Mouse (Mus musculus) hindbrain, embryonic 15.5 days (tissue): ENCODE measurements at regions not wholly inside any gene's neighbourhood (a gene's known extent, or its start where the extent isn't known, plus 50 kb on each side); places are given as distances from the start of the nearest gene placed in this dataset.
A peak's percentile ranks its signal among the peaks of the same experiment; 100 is the strongest.

Experiments
- ATAC-seq: fragments of 200-750 bp; cut with Nextera tagmentation; 2 replicates; pipeline ENCODE4 v1.8.0; 2017; ENCODE audit warnings: low read depth, moderate number of reproducible peaks, moderate TSS enrichment; ENCODE audit not compliant: low FRiP score
- H3K27ac ChIP-seq: fragments of 300-500 bp; sonication (generic); replicated peaks from 2 replicates; pipeline ENCODE4 v1.5.1; 2015; ENCODE audit warnings: mild to moderate bottlenecking, inconsistent platforms
- H3K27me3 ChIP-seq: fragments of 300-500 bp; sonication (generic); 2 replicates; pipeline ENCODE4 v1.6.1; 2015; ENCODE audit warnings: control low read depth, inconsistent platforms
- H3K36me3 ChIP-seq: fragments of 300-500 bp; sonication (generic); 2 replicates; pipeline ENCODE4 v1.6.1; 2015; ENCODE audit warnings: control low read depth, inconsistent platforms
- H3K4me1 ChIP-seq: fragments of 300-500 bp; sonication (generic); replicated peaks from 2 replicates; pipeline ENCODE4 v1.6.1; 2015; ENCODE audit warnings: control low read depth, inconsistent platforms
- H3K4me2 ChIP-seq: fragments of 300-500 bp; sonication (generic); 2 replicates; pipeline ENCODE4 v1.6.1; 2015; ENCODE audit warnings: moderate library complexity, mild to moderate bottlenecking, inconsistent platforms
- H3K4me3 ChIP-seq: fragments of 300-500 bp; sonication (generic); 2 replicates; pipeline ENCODE4 v1.5.1; 2015; ENCODE audit warnings: mild to moderate bottlenecking, inconsistent platforms
- H3K9ac ChIP-seq: fragments of 300-500 bp; sonication (generic); 2 replicates; pipeline ENCODE4 v1.6.1; 2015; ENCODE audit warnings: inconsistent platforms
- H3K9me3 ChIP-seq: fragments of 300-500 bp; sonication (generic); 2 replicates; pipeline ENCODE4 v1.6.1; 2016; ENCODE audit warnings: control low read depth, inconsistent platforms
- WGBS: fragments of 180-500 bp; shearing (Covaris S2); methylation state at CpG from one replicate; pipeline ENCODE4 v1.1.7; 2015; 5-methylcytosine and 5-hydroxymethylcytosine counted together

DNA sequence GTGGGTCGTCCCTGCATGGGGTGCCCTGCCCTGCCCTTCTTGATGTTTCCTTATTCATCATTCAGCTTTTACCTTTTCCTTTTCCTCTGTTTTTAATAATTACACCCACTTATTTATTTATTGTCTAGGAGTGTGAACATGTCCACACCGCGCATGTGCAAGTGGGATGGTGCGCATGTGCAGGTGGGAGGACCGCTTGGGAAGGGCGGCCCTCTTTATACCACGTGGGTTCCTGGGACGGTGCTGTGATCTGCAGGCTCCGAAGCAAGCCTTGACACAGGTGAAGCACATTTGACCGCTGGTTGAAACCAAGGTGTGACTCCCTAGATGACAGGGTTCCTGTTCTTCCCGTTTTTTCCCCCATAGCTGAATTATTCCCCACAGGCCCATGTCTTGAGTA, 60.0 kb downstream of the Syf2 start:
- no peaks in the 10 kb centered on the region for H3K36me3 ChIP-seq
- 90% methylated on average over 11 of the region's 11 CpGs for WGBS
- peaks cover 11% of the 10 kb centered on the region; the same call in 1 of the 2 replicates for H3K4me1 ChIP-seq
- H3K9ac ChIP-seq, result no peak overlapping the region
- H3K27me3 ChIP-seq, result no peaks in the 10 kb centered on the region
- H3K4me3 ChIP-seq, result no peak overlapping the region
- no peak overlapping the region for H3K27ac ChIP-seq
- no peaks in the 10 kb centered on the region for H3K9me3 ChIP-seq
- no peak for ATAC-seq
- H3K4me2 ChIP-seq, result no peak overlapping the region

DNA sequence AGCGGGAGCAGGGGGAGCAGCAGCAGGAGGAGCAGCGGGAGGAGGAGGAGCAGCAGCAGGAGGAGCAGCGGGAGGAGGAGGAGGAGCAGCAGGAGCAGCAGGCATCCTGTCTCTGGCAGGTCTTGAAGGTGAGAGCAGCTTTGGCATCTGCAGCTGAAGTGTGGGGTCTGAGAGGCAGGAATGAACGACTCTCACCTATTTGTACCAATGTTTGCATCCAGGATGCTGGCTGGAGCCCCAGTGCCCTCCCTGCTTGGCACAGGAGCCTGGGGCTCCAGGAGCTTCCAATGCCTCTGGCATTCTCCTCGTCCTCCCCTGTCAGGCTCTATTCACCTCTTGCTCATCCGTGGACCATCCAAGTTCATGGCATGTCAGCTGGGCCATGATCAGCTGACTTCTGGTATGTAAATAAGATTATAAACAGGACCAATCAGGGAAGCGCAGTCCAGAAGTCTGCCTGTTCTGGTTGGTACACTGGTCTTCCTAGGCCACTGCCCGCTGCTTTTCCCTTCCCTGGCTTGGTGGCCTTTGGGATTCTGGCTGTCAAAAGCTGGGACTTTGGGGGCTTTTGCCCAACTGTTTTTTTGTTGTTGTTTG, 62.9 kb downstream of the Syf2 start:
- no peaks in the 10 kb centered on the region for H3K9me3 ChIP-seq
- no peak; the same call in 1 of the 2 replicates for ATAC-seq
- no peaks in the 10 kb centered on the region for H3K36me3 ChIP-seq
- 57% methylated on average over 8 of the region's 8 CpGs for WGBS
- H3K4me1 ChIP-seq, result peaks cover 11% of the 10 kb centered on the region
- H3K4me3 ChIP-seq, result no peak overlapping the region
- H3K27ac ChIP-seq, result no peak overlapping the region
- no peaks in the 10 kb centered on the region for H3K27me3 ChIP-seq
- H3K9ac ChIP-seq, result no peak overlapping the region
- H3K4me2 ChIP-seq, result no peak overlapping the region

DNA sequence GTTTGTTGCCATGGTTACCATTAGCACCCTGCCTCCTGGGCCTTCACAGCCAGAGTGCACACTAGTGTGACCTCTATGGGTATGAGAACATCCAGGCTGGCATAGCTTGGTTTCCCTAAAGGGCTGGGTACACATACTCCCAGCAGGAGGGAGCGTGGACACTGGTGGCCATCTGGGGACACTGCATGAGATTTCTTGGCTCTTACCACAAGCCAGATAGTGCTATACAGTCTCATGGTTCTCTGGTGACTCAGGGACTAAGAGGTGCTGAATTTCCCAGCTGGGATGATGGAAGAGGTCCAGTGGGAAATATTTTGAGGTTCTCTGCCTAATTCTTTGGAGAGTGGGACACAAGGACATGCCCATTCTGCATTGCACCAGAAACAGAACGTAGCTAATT, 63.5 kb downstream of the Syf2 start:
- 84% methylated on average over 2 of the region's 2 CpGs for WGBS
- Histone ChIP-seq H3K9me3 (no peaks in the 10 kb centered on the region), H3K9ac (no peak overlapping the region), H3K4me3 (no peak overlapping the region), H3K4me2 (no peak overlapping the region), H3K27me3 (no peaks in the 10 kb centered on the region), H3K36me3 (no peaks in the 10 kb centered on the region), H3K4me1 (peaks cover 17% of the 10 kb centered on the region), H3K27ac (no peak overlapping the region)
- 0 out of 2 replicates have a peak, but pooled peaks have one; percentile 39 for ATAC-seq

DNA sequence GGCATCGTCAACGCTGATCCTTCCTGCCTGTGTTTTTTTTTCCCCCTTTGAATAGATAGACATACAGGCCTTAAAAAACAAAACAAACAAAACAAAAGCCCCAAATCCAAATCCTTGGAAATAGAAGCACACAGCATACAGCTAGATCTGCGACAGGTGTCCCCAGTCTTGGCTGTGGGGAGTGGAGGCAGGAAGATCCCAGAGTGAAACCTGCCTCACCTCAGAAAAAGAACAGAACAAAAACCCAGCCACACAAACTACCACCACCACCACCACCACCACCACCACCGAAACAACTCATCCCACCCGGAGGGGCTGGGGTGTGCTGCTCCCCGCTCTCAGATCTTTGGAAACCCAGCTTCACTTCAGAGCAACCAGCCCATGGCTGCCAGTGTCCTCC, 64.0 kb downstream of the Syf2 start:
- Histone ChIP-seq H3K27me3 (no peaks in the 10 kb centered on the region), H3K36me3 (no peaks in the 10 kb centered on the region), H3K9ac (no peak overlapping the region), H3K4me3 (no peak overlapping the region), H3K27ac (no peak overlapping the region; the same call in 1 of the 2 replicates), H3K4me1 (peaks cover 18% of the 10 kb centered on the region), H3K4me2 (no peak overlapping the region), H3K9me3 (no peaks in the 10 kb centered on the region)
- 90% methylated on average over 6 of the region's 6 CpGs for WGBS
- no peak for ATAC-seq

DNA sequence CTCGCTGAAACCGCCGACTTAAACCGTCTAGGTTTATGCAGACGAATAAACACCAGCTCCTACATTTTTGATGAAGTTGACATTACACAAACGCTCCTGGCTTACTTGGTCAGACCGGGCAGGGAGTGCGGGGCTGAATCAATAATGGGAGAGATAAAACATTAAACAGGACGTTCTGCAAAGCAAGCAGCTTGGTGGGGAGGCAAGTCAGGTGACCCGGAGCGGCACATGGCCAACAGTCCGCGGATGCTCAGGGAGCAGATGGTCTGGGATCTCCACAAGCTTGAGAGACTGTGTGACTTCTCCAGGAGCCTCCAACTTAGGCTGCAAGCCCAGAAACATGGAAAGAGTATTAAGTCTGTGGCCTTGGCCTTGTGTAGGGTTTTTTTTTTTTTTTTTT, 64.4 kb downstream of the Syf2 start:
- H3K4me2 ChIP-seq, result no peak overlapping the region
- 53% methylated on average over 13 of the region's 13 CpGs for WGBS
- H3K4me3 ChIP-seq, result no peak overlapping the region
- H3K9me3 ChIP-seq, result no peaks in the 10 kb centered on the region
- no peak overlapping the region; the same call in 1 of the 2 replicates for H3K27ac ChIP-seq
- H3K9ac ChIP-seq, result no peak overlapping the region
- H3K4me1 ChIP-seq, result peaks cover 18% of the 10 kb centered on the region
- ATAC-seq, result 0 out of 2 replicates have a peak, but pooled peaks have one; percentile 63
- no peaks in the 10 kb centered on the region for H3K36me3 ChIP-seq
- H3K27me3 ChIP-seq, result no peaks in the 10 kb centered on the region

DNA sequence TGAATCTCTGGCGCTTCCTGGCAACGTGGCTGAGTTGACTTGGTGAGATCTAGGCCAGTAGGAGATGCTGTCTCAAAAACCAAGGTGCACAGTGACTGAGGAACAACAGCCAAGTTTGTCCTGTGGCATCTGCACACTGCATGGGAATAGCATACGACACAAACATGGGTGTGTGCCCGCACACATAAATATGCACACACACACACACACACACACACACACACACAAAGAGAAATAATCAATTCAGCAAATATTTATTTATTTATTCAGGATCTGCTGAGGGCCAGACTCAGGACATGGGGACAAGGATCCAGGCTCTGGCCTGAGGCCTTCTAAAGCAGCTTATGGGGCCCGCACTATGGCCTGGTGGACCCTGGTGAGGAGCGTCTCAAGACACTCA, 65.4 kb downstream of the Syf2 start:
- Histone ChIP-seq H3K27ac (no peak overlapping the region), H3K4me2 (no peak overlapping the region), H3K4me3 (no peak overlapping the region), H3K27me3 (no peaks in the 10 kb centered on the region), H3K9me3 (no peaks in the 10 kb centered on the region), H3K36me3 (no peaks in the 10 kb centered on the region), H3K9ac (no peak overlapping the region), H3K4me1 (peaks cover 18% of the 10 kb centered on the region)
- ATAC-seq, result no peak
- 92% methylated on average over 6 of the region's 6 CpGs for WGBS

DNA sequence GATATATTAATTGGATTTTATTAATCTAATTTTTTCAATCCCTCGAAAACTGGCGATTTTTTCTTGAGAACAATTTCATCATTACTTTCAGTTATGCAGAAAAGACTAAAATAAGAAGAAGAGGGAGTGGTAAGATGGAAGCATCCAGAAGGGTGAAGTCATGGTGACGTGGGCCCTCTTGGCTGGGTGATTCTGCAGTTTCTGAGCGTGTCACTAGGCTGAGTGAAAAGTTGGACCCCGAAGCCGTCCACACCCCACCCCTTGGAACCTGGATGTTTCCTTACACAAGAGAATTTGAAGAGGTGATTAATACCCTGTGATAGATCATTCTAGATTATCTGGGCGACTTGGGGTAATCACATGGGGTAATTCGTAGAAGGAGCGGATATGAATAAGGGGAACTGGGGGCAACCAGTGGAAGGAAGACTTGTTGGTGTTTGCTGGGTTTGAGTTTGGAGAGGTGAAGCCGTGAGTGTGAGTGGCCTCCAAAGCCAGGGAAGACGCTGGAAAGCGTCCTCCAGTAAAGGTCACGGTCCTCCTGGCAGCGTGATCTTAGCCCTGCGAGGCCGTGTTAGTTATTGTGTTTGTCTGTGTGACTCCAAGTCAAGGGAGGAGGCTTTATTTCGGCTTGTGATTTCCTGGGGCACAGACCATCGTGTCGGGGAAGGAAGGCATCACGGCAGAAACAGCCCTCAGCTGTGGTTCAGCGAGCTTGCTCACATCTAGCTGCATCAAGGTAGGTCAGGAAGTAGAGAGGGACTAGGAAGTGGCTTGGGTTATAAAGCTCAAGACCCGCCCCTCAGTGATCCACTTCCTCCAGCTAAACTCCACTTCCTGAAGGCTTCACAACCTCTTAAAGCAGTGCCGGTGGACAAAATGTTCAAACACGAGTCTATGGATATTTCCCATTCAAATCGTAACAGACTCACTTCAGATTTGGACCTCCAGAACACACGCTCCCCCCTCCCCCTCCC, 67.0 kb downstream of the Syf2 start:
- H3K4me3 ChIP-seq, result no peak overlapping the region
- ATAC-seq, result no peak
- H3K27ac ChIP-seq, result no peak overlapping the region
- no peaks in the 10 kb centered on the region for H3K9me3 ChIP-seq
- 90% methylated on average over 26 of the region's 26 CpGs for WGBS
- no peaks in the 10 kb centered on the region for H3K36me3 ChIP-seq
- H3K4me2 ChIP-seq, result no peak overlapping the region
- no peak overlapping the region for H3K9ac ChIP-seq
- peaks cover 20% of the 10 kb centered on the region for H3K4me1 ChIP-seq
- no peaks in the 10 kb centered on the region for H3K27me3 ChIP-seq

DNA sequence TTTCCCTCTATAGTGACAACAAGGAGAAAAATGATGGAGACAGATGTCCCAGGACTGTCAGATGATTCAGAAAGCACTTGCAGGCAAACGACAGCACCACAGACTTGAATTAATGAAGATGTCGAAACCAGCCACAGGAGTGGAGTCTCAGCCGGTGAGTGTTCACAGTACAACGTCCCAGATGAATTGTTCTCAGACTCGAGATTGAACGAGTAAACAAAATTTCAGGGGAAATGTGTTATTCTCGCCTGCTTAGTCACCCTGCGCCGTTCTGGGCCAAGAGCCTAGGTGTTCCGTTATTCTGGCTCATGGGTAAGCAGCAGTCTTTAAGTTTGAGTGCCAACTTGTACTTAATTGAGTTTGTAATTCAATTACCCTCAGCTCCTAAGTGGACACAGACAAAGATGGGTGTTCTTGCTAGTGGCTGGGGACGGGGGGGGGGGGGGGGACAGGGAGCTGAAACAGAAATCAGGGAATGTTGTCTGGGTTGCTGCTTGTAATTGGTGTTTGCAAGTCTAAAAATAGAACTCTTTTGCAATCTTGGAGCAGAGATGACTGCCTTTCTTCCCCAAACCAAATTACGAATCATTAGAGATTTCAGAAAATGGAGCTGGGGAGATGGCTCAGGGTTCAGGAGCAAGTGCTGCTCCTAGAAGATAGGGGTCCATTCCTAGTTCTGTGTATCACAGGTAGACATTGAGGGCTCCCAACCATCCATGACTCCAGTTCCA, 68.4 kb downstream of the Syf2 start:
- H3K4me2 ChIP-seq, result no peak overlapping the region
- H3K27ac ChIP-seq, result no peak overlapping the region
- no peak overlapping the region for H3K4me3 ChIP-seq
- H3K27me3 ChIP-seq, result no peaks in the 10 kb centered on the region
- no peaks in the 10 kb centered on the region for H3K9me3 ChIP-seq
- H3K4me1 ChIP-seq, result peaks cover 18% of the 10 kb centered on the region
- no peak overlapping the region for H3K9ac ChIP-seq
- no peaks in the 10 kb centered on the region for H3K36me3 ChIP-seq
- ATAC-seq, result no peak
- WGBS, result 56% methylated on average over 12 of the region's 12 CpGs

DNA sequence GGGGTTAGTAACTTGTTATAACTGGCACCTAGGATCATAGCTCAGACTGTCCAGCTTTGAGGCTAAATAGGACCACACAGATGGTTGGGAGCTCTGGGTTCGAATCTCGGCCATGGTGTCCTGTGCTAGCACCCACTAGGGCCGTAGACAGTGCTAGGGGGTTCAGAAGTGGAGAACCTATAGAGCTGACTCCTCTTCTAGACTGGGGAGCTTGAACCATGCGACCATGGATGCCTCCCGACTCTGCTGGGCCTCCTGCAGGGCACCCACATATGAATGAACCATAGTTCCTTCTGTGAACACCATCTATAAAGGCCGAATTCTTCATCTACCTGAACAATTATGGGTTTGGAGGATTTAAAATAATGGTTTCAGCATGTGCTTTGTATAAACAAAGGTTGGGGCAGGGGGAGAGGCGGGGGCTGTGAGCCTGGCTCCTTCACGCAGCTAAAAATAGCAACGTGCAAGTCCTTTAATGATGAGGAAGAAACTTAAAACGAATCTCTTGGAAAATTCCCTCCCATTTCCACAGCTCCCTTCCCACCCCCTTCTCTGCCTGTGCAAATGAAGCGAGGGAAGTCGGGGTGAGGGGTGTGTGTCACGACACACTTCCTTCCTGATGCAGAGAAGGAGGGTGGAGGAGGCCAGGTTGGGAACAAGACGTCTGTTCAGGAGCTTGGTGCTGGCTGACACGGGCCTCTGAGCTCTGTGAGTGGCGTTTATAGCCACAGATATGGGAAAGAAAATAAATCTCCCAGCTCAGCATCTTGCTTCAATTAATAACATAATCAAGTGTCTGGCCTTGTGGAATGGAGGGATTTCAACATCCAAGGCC, 71.6 kb downstream of the Syf2 start:
- no peak for ATAC-seq
- H3K27me3 ChIP-seq, result no peaks in the 10 kb centered on the region
- no peaks in the 10 kb centered on the region for H3K9me3 ChIP-seq
- no peak overlapping the region for H3K9ac ChIP-seq
- WGBS, result 76% methylated on average over 16 of the region's 16 CpGs
- no peak overlapping the region for H3K4me3 ChIP-seq
- H3K4me1 ChIP-seq, result peaks cover 9% of the 10 kb centered on the region; the same call in 1 of the 2 replicates
- no peak overlapping the region; the same call in 1 of the 2 replicates for H3K27ac ChIP-seq
- H3K4me2 ChIP-seq, result no peak overlapping the region
- H3K36me3 ChIP-seq, result no peaks in the 10 kb centered on the region

DNA sequence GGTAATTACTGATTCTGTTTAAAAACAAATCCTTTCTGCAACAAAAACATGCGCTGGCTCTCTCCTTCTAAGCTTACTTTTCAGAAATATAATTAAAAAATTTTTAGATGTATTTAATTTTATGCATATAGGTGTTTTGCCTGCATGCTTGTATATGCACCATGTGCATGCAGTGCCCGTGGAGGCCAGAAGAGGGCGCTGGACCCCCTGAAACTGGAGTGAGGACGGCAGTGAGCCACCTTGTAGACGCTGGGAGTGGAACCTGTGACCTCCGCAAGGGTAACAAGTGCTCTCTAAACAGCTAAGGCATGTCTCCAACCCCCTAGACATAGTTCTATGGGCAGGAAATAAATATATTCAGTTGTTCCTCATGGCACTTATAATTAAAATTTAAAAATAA, 80.7 kb downstream of the Syf2 start:
- H3K36me3 ChIP-seq, result no peaks in the 10 kb centered on the region
- 79% methylated on average over 6 of the region's 6 CpGs for WGBS
- H3K4me3 ChIP-seq, result no peak overlapping the region
- H3K9ac ChIP-seq, result no peak overlapping the region
- no peaks in the 10 kb centered on the region for H3K27me3 ChIP-seq
- H3K4me1 ChIP-seq, result peaks cover 3% of the 10 kb centered on the region
- no peak for ATAC-seq
- no peak overlapping the region for H3K4me2 ChIP-seq
- H3K9me3 ChIP-seq, result no peaks in the 10 kb centered on the region
- H3K27ac ChIP-seq, result no peak overlapping the region

DNA sequence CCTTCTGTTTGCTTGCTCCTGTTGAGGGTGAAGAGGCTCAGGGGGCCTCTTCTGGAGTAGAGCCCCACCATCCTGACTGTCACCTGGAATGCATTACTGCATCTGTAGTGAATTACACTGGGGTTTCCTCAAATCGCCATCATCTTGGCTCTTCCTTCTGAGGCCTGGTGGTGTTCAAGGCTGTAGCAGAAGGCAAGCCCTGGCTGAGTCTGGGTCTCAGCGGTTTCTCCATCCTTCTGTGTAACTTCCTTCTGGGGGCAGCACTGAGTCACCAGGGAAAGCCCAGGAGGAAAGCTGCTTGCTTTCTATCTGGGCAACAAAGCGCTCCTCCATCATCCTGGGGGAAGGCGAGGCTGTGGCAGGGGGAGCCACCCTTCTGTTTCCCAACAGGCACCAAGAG, 82.2 kb downstream of the Syf2 start:
- no peak overlapping the region for H3K27ac ChIP-seq
- H3K9ac ChIP-seq, result no peak overlapping the region
- H3K4me1 ChIP-seq, result peaks cover 3% of the 10 kb centered on the region
- H3K4me2 ChIP-seq, result no peak overlapping the region
- WGBS, result 71% methylated on average over 4 of the region's 4 CpGs
- no peak overlapping the region for H3K4me3 ChIP-seq
- ATAC-seq, result no peak
- no peaks in the 10 kb centered on the region for H3K9me3 ChIP-seq
- no peaks in the 10 kb centered on the region for H3K27me3 ChIP-seq
- H3K36me3 ChIP-seq, result no peaks in the 10 kb centered on the region
